Mouse (Mus musculus) adipocyte (in vitro differentiated cells): ENCODE measurements around the gene D11Wsu47e.

Experiments
- DNase-seq: peaks from one replicate; pipeline ENCODE4 v3.0.0-alpha.2; 2016; ENCODE audit warnings: low spot score

The D11Wsu47e gene

DNA sequence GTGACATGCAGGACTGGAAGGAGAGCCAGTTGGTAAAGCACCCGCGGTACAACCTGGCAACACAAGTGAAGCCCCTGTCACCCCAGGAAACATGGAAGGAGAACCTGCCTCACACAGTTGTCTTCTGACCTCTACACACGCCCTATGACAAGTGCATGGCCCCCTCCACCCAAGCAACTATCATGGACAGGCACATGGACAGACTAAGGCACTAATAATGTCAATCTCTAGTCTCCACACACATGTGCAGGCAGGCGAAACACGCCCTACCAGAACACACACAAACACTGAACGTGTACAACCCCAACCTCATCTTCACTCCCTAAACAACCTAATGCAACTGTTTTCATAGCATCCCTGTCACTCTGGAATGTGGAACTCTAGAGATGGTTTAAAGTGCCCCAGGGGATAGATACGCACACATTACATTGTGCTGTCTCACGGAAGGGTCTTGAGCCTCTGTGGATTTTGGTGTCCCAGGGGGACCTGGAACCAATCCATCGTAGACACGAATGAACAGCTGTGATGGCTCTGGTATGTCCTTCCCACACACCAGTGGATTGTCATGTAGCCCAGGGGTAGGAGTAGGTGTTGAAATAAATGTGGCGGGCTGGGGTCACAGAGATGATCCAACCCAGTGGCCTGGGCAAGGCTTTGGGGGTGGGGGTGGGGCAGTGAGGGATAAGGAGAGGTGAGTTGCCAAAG, 52.8 kb downstream of the D11Wsu47e start:
- no peak for DNase-seq

DNA sequence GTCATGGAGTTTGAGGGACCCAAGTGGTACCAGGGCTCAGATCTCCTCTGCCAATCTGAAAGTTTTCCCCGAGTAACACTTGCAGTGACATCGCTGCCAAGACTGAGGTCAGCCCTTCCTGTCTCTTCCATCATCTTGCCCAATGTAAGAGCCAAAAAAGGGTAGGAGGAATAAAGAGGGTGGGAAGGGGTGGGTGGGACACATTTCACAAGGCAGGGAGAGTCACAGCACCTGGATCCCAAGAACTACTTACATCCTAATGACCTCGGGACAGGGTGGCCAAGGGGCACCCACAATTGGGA, 53.3 kb downstream of the D11Wsu47e start:
- no peak for DNase-seq

DNA sequence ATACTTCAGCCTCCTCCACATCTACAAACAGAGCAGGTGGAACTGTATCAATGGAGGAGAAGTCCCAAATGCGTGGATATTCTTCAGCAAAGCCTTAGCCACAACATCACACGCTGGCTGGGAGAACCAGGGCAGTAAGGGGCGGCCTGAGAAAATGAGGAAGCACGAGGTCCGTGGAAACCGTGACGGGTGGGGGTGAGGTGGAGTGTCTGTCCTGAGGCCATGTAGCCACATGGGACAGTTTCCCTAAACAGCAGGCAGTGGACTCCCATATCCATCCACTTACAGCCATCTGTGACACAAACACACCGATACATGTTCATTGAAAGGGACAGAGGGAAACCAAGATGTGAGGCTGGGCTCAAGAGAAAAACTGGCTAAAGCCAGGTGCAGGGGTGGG, 53.7 kb downstream of the D11Wsu47e start:
- DNase-seq: no peak

DNA sequence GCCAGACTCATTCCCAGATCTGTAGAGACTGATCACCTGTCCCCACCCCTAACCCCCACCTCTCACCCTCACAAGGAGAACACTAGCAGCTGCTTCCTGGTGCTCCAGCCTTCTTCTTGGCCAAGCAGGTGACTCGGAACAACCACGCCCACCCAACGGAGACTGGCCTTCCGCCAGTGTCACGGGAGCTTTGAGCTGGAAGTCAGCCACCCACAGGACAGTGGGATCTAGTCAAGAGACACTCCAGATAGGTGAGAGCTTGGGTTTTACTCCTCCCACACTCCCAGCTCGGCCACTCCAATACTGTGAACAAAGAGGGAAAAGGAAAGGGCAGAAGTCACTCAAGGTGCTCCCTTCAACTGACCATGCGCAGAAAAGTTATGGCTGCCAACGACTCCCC, 55.0 kb downstream of the D11Wsu47e start:
- no peak for DNase-seq

DNA sequence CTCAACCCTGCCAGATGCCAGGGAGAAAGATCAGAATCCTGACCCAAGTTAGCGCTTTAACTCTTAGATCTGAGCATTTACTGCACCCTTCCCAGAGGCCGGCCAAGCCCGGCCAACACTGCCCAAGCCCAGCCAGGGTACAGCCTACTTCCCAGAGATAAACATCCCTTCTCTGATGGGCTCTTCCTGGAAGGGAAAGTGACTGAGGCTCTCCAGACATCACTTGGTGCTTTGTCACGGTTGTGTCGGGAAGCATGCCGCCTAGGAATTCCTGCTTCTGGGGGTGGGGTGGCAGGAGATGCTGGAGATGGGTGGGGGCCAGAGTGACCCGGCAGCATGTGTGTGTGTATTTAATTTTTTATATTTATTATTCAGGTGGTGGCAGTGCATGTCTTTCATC, 55.9 kb downstream of the D11Wsu47e start:
- DNase-seq: no peak

DNA sequence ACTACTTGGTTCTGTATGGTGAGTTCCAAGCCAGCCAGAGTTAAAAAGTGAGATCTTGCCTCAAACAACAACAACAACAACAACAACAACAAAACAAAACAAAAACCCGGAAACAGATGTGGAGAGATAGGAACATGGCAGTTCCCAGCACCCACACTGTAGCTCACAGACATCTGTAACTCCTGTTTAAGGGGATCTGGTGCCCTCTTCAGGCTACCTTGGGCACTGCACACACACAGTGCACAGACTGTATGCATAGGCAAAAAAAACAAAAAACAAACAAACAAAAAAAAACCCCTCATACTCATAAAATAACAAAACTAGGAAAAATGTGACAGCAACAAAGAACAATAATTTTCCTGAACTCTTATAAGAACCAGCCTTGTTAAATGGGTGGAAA, 58.8 kb downstream of the D11Wsu47e start:
- no peak for DNase-seq
